ENCODE assay signal across 16 mouse cellular contexts in genomic region chr3:28049526-28049925, GRCm38 (mm10).
"Had no signal": no experiment of that assay in that cellular context is flagged by ENCODE, and none has a peak within 500 bp of the region (broad histone marks: within the 10 kb centered on the region; RNA-seq: fewer than 3 reads in every experiment).

No protein-coding gene starts in this region.

- H3K27ac ChIP-seq: hindbrain, embryonic 13.5 days; hindbrain, postnatal 0 days; kidney, embryonic 15.5 days; limb, embryonic 12.5 days; liver, embryonic 13.5 days; midbrain, embryonic 10.5 days; neural tube, embryonic 15.5 days had no signal

- H3K4me2 ChIP-seq: hindbrain, embryonic 13.5 days; kidney, embryonic 15.5 days; limb, embryonic 12.5 days; liver, embryonic 13.5 days; neural tube, embryonic 15.5 days had no signal

- H3K9ac ChIP-seq: hindbrain, embryonic 13.5 days; kidney, embryonic 15.5 days; limb, embryonic 12.5 days; liver, embryonic 13.5 days; liver, postnatal 0 days; neural tube, embryonic 15.5 days had no signal

- H3K4me1 ChIP-seq: hindbrain, embryonic 13.5 days; limb, embryonic 12.5 days; liver, embryonic 13.5 days; midbrain, embryonic 10.5 days; neural tube, embryonic 15.5 days had no signal

- H3K36me3 ChIP-seq: hindbrain, embryonic 13.5 days; kidney, embryonic 15.5 days; limb, embryonic 12.5 days; liver, embryonic 13.5 days; midbrain, embryonic 10.5 days; neural tube, embryonic 15.5 days had no signal

- ATAC-seq: hindbrain, postnatal 0 days; liver, postnatal 0 days had no signal

- H3K4me3 ChIP-seq: hindbrain, embryonic 13.5 days; kidney, embryonic 15.5 days; limb, embryonic 12.5 days; liver, embryonic 13.5 days; midbrain, embryonic 10.5 days; myocyte; neural tube, embryonic 15.5 days had no signal

- H3K27me3 ChIP-seq: hindbrain, embryonic 13.5 days; kidney, embryonic 15.5 days; limb, embryonic 12.5 days; liver, embryonic 13.5 days; neural tube, embryonic 15.5 days had no signal

- DNase-seq: kidney, adult 2 months; liver; liver, embryonic 13.5 days; liver, postnatal 0 days; midbrain, embryonic 14.5 days; right cerebral cortex, adult 18-20 months; right cerebral cortex, postnatal 25 days; thymus, adult 2 months; thymus, postnatal 25 days had no signal

- H3K9me3 ChIP-seq: hindbrain, embryonic 13.5 days; kidney, embryonic 15.5 days; limb, embryonic 12.5 days; liver, embryonic 13.5 days; midbrain, embryonic 10.5 days; neural tube, embryonic 15.5 days had no signal
